Mouse (Mus musculus): Measurements from ENCODE around the gene Cd55. TPM values are rescaled to one million over a fixed set of nuclear protein-coding genes. Genes with fewer than 3 reads are reported as not detected.
"Not testable (repeated sequence)": the region's sequence is repeated elsewhere in the genome, so short reads cannot be mapped to it uniquely, and the experiment has no call there.

The Cd55 gene
- polyA plus RNA-seq, 1 experiment from 2014 or later = 21.9 TPM

GRCm38 (mm10) chr1:130422664-130423111, 39.9 kb downstream of the Cd55 start, which contains the start of gene Cd55b:
TSS of gene Cd55b (minus strand) at chr1:130423009.
- Histone ChIP-seq H3K36me3 (ENCODE audit: insufficient read depth) (no peaks in the 10 kb centered on the region), H3K4me1 (ENCODE audit: insufficient read depth) (peaks cover 7% of the 10 kb centered on the region; the same call in 1 of the 2 replicates), H3K4me3 (ENCODE audit: low read depth, low read length) (no peak within 1 kb of the TSS), H3K27me3 (ENCODE audit: insufficient read depth, low read length) (no peaks in the 10 kb centered on the region), H3K27ac (ENCODE audit: low read depth) (no peak within 1 kb of the TSS), H3K9me3 (ENCODE audit: low read depth, low read length) (no peaks in the 10 kb centered on the region), H3K4me2 (no peak within 1 kb of the TSS), H3K9ac (no peak within 1 kb of the TSS)
- ATAC-seq (ENCODE audit: insufficient read depth) (peak; percentile 26; the same call in 1 of the 2 replicates), DNase-seq (peak; percentile 44)
- 46% methylated on average over 18 of the region's 18 CpGs for WGBS
- TF ChIP-seq CTCF (IDR thresholded peaks at IDR 0.05; ENCODE audit: low read depth) = no peak

- not testable (repeated sequence) for H3K36me3 ChIP-seq (ENCODE audit: insufficient read depth); H3K9me3 ChIP-seq (ENCODE audit: low read depth, low read length); H3K4me3 ChIP-seq (ENCODE audit: low read depth, low read length); ATAC-seq (ENCODE audit: insufficient read depth); H3K27ac ChIP-seq (ENCODE audit: low read depth); DNase-seq; H3K4me2 ChIP-seq; H3K27me3 ChIP-seq (ENCODE audit: insufficient read depth, low read length); H3K4me1 ChIP-seq (ENCODE audit: insufficient read depth); H3K9ac ChIP-seq
- WGBS = no CpG with 5 or more reads among the region's 6 CpGs
These were observed 40.5 kb downstream of the Cd55 start for GRCm38 (mm10) chr1:130422033-130422432.

GRCm38 (mm10) chr1:130397109-130397508, 65.4 kb downstream of the Cd55 start:
- H3K9ac ChIP-seq; ATAC-seq (ENCODE audit: insufficient read depth); H3K9me3 ChIP-seq (ENCODE audit: low read depth, low read length); H3K4me3 ChIP-seq (ENCODE audit: low read depth, low read length); H3K4me1 ChIP-seq (ENCODE audit: insufficient read depth); H3K27me3 ChIP-seq (ENCODE audit: insufficient read depth, low read length); H3K36me3 ChIP-seq (ENCODE audit: insufficient read depth); H3K4me2 ChIP-seq; DNase-seq; H3K27ac ChIP-seq (ENCODE audit: low read depth): not testable (repeated sequence)

Other genes with a start within 250 kb of the Cd55 start
- 0.54 TPM in 1 of 2 replicates, not detected in the other for gene Cd55b, start 39.7 kb downstream of the Cd55 start, polyA plus RNA-seq (2014; fragmentation: Nextera tagmentation; extraction: Ambion mirVana)
- gene Zp3r, start 166.9 kb upstream of the Cd55 start, polyA plus RNA-seq (2014; fragmentation: Nextera tagmentation; extraction: Ambion mirVana) = 0.13 TPM in 1 of 2 replicates, not detected in the other
- not detected in 2 replicates for gene C4bp, start 198.9 kb upstream of the Cd55 start, polyA plus RNA-seq (2014; fragmentation: Nextera tagmentation; extraction: Ambion mirVana)